Mouse (Mus musculus) cortical plate, adult 2 months (tissue): Measurements from ENCODE around the gene Adam15.

Source experiments
- CTCF ChIP-seq: fragments of 200-500 bp; IDR thresholded peaks from 2 replicates; pipeline ENCODE4 v1.5.1; 2011; ENCODE audit warnings: mild to moderate bottlenecking, control low read depth, low read length; ENCODE audit not compliant: insufficient read depth; ENCODE audit errors: extremely low read depth
- POLR2A ChIP-seq: fragments of 200-500 bp; IDR thresholded peaks from 2 replicates; pipeline ENCODE4 v1.6.1; 2011; ENCODE audit warnings: mild to moderate bottlenecking, low read length, control low read depth; ENCODE audit not compliant: insufficient read depth; ENCODE audit errors: extremely low read depth

- TF ChIP-seq CTCF: no peak
- no peak for TF ChIP-seq POLR2A
Measured at GRCm38 (mm10) chr3:89332013-89332412, 17.8 kb downstream of the Adam15 start.
